Mouse (Mus musculus): ENCODE data around the gene Slc25a27.

DNA sequence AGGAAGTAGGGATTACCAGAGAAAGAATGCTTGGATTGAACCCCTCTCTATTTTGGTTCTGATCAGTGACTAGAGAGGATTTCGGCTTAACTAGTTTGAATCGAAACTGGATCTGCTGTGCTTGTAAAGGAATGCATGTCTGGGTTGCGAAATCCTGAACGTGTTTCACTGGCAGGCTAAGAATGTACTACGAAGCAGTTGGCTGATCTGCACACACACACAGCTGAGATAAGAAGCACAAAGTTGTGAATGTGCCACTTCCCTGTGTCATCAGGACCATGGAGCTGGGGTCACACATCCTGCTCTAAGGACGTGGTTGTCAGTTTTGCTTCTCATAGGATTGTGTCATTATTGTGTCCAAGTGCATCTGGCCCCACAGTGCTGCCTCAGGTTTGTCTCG, 22.6 kb downstream of the Slc25a27 start:
- TF ChIP-seq KAT2A (conservative IDR thresholded peaks at IDR 0.05; ENCODE audit: low read depth, low read length) (no peak), TCF12 (IDR thresholded peaks at IDR 0.05; ENCODE audit: low read depth, low read length) (no peak), RAD21 (IDR thresholded peaks at IDR 0.05; ENCODE audit: low read depth, low read length) (no peak), MAZ (IDR thresholded peaks at IDR 0.05; ENCODE audit: low read depth, low read length) (no peak), EP300 (IDR thresholded peaks at IDR 0.05; ENCODE audit: low read depth in 1 of 2, low read length in 2 of 2) (no peak), CHD2 (IDR thresholded peaks at IDR 0.05; ENCODE audit: low read length) (no peak), UBTF (IDR thresholded peaks at IDR 0.05; ENCODE audit: borderline replicate concordance, insufficient read depth, low read depth, low read length) (no peak), CTCF (IDR thresholded peaks at IDR 0.05 in 2 of 3, conservative IDR thresholded peaks at IDR 0.05 in 1 of 3; ENCODE audit: control insufficient read depth in 1 of 3, insufficient read depth in 1 of 3, low read depth in 2 of 3, low read length in 3 of 3, poor library complexity in 1 of 3, severe bottlenecking in 1 of 3) (no peak), ZNF384 (IDR thresholded peaks at IDR 0.05; ENCODE audit: low read depth, low read length) (no peak), POLR2AphosphoS2 (IDR thresholded peaks at IDR 0.05; ENCODE audit: low read length) (no peak), HCFC1 (IDR thresholded peaks at IDR 0.05; ENCODE audit: low read depth, low read length) (no peak), GATA1 (IDR thresholded peaks at IDR 0.05; ENCODE audit: low read depth, low read length) (no peak)
